Mouse (Mus musculus): ENCODE measurements around the gene Hist2h3c1. TPM values are rescaled to one million over a fixed set of nuclear protein-coding genes. Genes with fewer than 3 reads are reported as not detected.

Hist2h3c1 gene
- total RNA-seq, 1 experiment: not detected

- H3K27ac ChIP-seq (ENCODE audit: insufficient read depth, low read depth, low read length, poor library complexity, severe bottlenecking): no peak overlapping the region; the same call in 1 of the 2 replicates
- H3K9me3 ChIP-seq (ENCODE audit: control insufficient read depth, insufficient read depth, low read depth, low read length): no peaks in the 10 kb centered on the region
- DNase-seq (ENCODE audit: low read depth, low spot score): no peak
- in situ Hi-C loops (cut with MboI; ENCODE audit: low sequenced_read_pairs in 2 of 2, unreplicated experiment in 2 of 2): no loop called here
- H3K4me1 ChIP-seq (ENCODE audit: control insufficient read depth in 2 of 2, insufficient read depth in 2 of 2, low read length in 2 of 2, poor library complexity in 1 of 2): peaks cover 3 to 8% of the 10 kb centered on the region in 2 experiments; a peak in 3 of 4 replicates
- H3K36me3 ChIP-seq (ENCODE audit: control insufficient read depth, insufficient read depth, low read length, poor library complexity, severe bottlenecking): no peaks in the 10 kb centered on the region
- peak overlapping the region; percentile 13; the same call in 1 of the 2 replicates for H3K9ac ChIP-seq (ENCODE audit: insufficient read depth, low read depth, low read length, poor library complexity, severe bottlenecking)
- no peak for TF ChIP-seq ZC3H11A (IDR thresholded peaks at IDR 0.05; ENCODE audit: borderline replicate concordance, low read depth, low read length)
- peak; percentile 45; the same call in 1 of the 2 replicates for TF ChIP-seq CHD2 (IDR thresholded peaks at IDR 0.05; ENCODE audit: low read depth, low read length)
- H3K4me3 ChIP-seq (ENCODE audit: insufficient read depth in 1 of 2, low read depth in 1 of 2, low read length in 2 of 2, poor library complexity in 1 of 2, severe bottlenecking in 1 of 2): peak overlapping the region; percentile 57 to 64
Measured at GRCm38 (mm10) chr3:96248141-96249033, 1.9 kb downstream of the Hist2h3c1 start.

GRCm38 (mm10) chr3:96249034-96249345 lies 2.5 kb downstream of the Hist2h3c1 start:
- in situ Hi-C loops (cut with MboI; ENCODE audit: low sequenced_read_pairs in 2 of 2, unreplicated experiment in 2 of 2): no loop called here
- Histone ChIP-seq H3K4me3 (ENCODE audit: insufficient read depth in 1 of 2, low read depth in 1 of 2, low read length in 2 of 2, poor library complexity in 1 of 2, severe bottlenecking in 1 of 2) (peak overlapping the region; percentile 29 to 57; a peak in 2 of 4 replicates), H3K36me3 (ENCODE audit: control insufficient read depth, insufficient read depth, low read length, poor library complexity, severe bottlenecking) (no peaks in the 10 kb centered on the region), H3K4me1 (ENCODE audit: control insufficient read depth in 2 of 2, insufficient read depth in 2 of 2, low read length in 2 of 2, poor library complexity in 1 of 2) (peaks cover 2 to 4% of the 10 kb centered on the region in 2 experiments; a peak in 2 of 4 replicates), H3K27ac (ENCODE audit: insufficient read depth, low read depth, low read length, poor library complexity, severe bottlenecking) (no peak overlapping the region), H3K9me3 (ENCODE audit: control insufficient read depth, insufficient read depth, low read depth, low read length) (no peaks in the 10 kb centered on the region), H3K9ac (ENCODE audit: insufficient read depth, low read depth, low read length, poor library complexity, severe bottlenecking) (peak overlapping the region; percentile 13; the same call in 1 of the 2 replicates)
- DNase-seq (ENCODE audit: low read depth, low spot score): no peak
- TF ChIP-seq MAFK (IDR thresholded peaks at IDR 0.05; ENCODE audit: insufficient read depth, low read depth, low read length): no peak
- no peak for TF ChIP-seq CHD2 (IDR thresholded peaks at IDR 0.05; ENCODE audit: low read depth, low read length)
- TF ChIP-seq HCFC1 (IDR thresholded peaks at IDR 0.05; ENCODE audit: borderline replicate concordance, insufficient read depth, low read length): no peak
- no peak for TF ChIP-seq ZNF384 (IDR thresholded peaks at IDR 0.05; ENCODE audit: low read depth, low read length)
- no peak for TF ChIP-seq ZC3H11A (IDR thresholded peaks at IDR 0.05; ENCODE audit: borderline replicate concordance, low read depth, low read length)

- H3K27ac ChIP-seq (ENCODE audit: insufficient read depth, low read depth, low read length, poor library complexity, severe bottlenecking): no peak overlapping the region
- H3K4me3 ChIP-seq (ENCODE audit: insufficient read depth in 1 of 2, low read depth in 1 of 2, low read length in 2 of 2, poor library complexity in 1 of 2, severe bottlenecking in 1 of 2): no peak overlapping the region
- no peak for DNase-seq (ENCODE audit: low read depth, low spot score)
- in situ Hi-C loops (cut with MboI; ENCODE audit: low sequenced_read_pairs in 2 of 2, unreplicated experiment in 2 of 2): no loop called here
- H3K36me3 ChIP-seq (ENCODE audit: control insufficient read depth, insufficient read depth, low read length, poor library complexity, severe bottlenecking): no peaks in the 10 kb centered on the region
- no peak for TF ChIP-seq HCFC1 (IDR thresholded peaks at IDR 0.05; ENCODE audit: borderline replicate concordance, insufficient read depth, low read length)
- no peak for TF ChIP-seq ZNF384 (IDR thresholded peaks at IDR 0.05; ENCODE audit: low read depth, low read length)
- TF ChIP-seq ZC3H11A (IDR thresholded peaks at IDR 0.05; ENCODE audit: borderline replicate concordance, low read depth, low read length): no peak
- no peak for TF ChIP-seq MAFK (IDR thresholded peaks at IDR 0.05; ENCODE audit: insufficient read depth, low read depth, low read length)
- no peak for TF ChIP-seq CHD2 (IDR thresholded peaks at IDR 0.05; ENCODE audit: low read depth, low read length)
- no peak overlapping the region for H3K9ac ChIP-seq (ENCODE audit: insufficient read depth, low read depth, low read length, poor library complexity, severe bottlenecking)
- H3K4me1 ChIP-seq (ENCODE audit: control insufficient read depth in 2 of 2, insufficient read depth in 2 of 2, low read length in 2 of 2, poor library complexity in 1 of 2): peaks cover 2 to 3% of the 10 kb centered on the region in 2 experiments; a peak in 1 of 4 replicates
- H3K9me3 ChIP-seq (ENCODE audit: control insufficient read depth, insufficient read depth, low read depth, low read length): no peaks in the 10 kb centered on the region
Measured at GRCm38 (mm10) chr3:96250890-96251289, 4.4 kb downstream of the Hist2h3c1 start.

- in situ Hi-C loops (cut with MboI; ENCODE audit: low sequenced_read_pairs in 2 of 2, unreplicated experiment in 2 of 2): no loop called here
- no peak for TF ChIP-seq ZC3H11A (IDR thresholded peaks at IDR 0.05; ENCODE audit: borderline replicate concordance, low read depth, low read length)
- TF ChIP-seq HCFC1 (IDR thresholded peaks at IDR 0.05; ENCODE audit: borderline replicate concordance, insufficient read depth, low read length): no peak
- no peak for TF ChIP-seq ZNF384 (IDR thresholded peaks at IDR 0.05; ENCODE audit: low read depth, low read length)
- TF ChIP-seq CHD2 (IDR thresholded peaks at IDR 0.05; ENCODE audit: low read depth, low read length): no peak
- TF ChIP-seq MAFK (IDR thresholded peaks at IDR 0.05; ENCODE audit: insufficient read depth, low read depth, low read length): no peak
- Histone ChIP-seq H3K27ac (ENCODE audit: insufficient read depth, low read depth, low read length, poor library complexity, severe bottlenecking) (no peak overlapping the region), H3K4me3 (ENCODE audit: insufficient read depth in 1 of 2, low read depth in 1 of 2, low read length in 2 of 2, poor library complexity in 1 of 2, severe bottlenecking in 1 of 2) (no peak overlapping the region), H3K9me3 (ENCODE audit: control insufficient read depth, insufficient read depth, low read depth, low read length) (no peaks in the 10 kb centered on the region), H3K4me1 (ENCODE audit: control insufficient read depth in 2 of 2, insufficient read depth in 2 of 2, low read length in 2 of 2, poor library complexity in 1 of 2) (peaks cover 2 to 3% of the 10 kb centered on the region in 2 experiments; a peak in 1 of 4 replicates), H3K9ac (ENCODE audit: insufficient read depth, low read depth, low read length, poor library complexity, severe bottlenecking) (no peak overlapping the region), H3K36me3 (ENCODE audit: control insufficient read depth, insufficient read depth, low read length, poor library complexity, severe bottlenecking) (no peaks in the 10 kb centered on the region)
- no peak for DNase-seq (ENCODE audit: low read depth, low spot score)
Measured at GRCm38 (mm10) chr3:96251787-96252186, 5.3 kb downstream of the Hist2h3c1 start.
